Mouse (Mus musculus) urinary bladder, postnatal 36 days (tissue): ENCODE measurements around the gene Vwa3b.

ENCODE experiments used
- DNase-seq, 2 experiments: peaks; one replicate each; pipeline ENCODE4 v3.0.0; 2022; ENCODE audit warnings: low spot score in 2 of 2, mixed read lengths in 1 of 2

Gene Vwa3b

GRCm38 (mm10) chr1:37230404-37230803, 204.0 kb downstream of the Vwa3b start:
- no peak for DNase-seq

GRCm38 (mm10) chr1:37231295-37231701, 204.9 kb downstream of the Vwa3b start:
- peak in 1 of 2 experiments; percentile 26 for DNase-seq
